Mouse (Mus musculus) Muller cell, postnatal 12 days (primary cell): Measurements from ENCODE around the gene Dnaaf5.

Experiments used
- DNase-seq: peaks from one replicate; pipeline ENCODE4 v3.0.0-alpha.2; 2015; ENCODE audit errors: inconsistent ontology term

The Dnaaf5 gene

DNA sequence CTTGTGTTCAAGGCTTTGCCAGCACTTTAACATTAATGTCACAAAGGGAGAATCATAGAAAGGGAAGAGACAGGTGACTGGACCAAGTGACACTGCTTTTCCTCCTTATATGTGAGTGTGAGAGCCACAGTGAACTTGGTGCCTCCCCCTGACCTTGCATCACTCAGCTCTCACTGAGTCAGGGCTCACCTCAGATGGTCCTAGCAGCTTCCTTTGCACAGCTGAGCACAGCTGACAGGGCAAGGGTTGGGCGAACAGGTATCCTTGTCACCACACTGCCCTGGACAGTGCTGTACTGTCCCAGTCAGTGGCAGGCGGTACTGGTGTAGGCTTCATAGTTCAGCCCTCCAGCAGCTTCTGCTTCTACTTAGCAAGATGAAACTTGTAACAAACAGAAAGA is 77.6 kb downstream of the Dnaaf5 start:
- DNase-seq = no peak

DNA sequence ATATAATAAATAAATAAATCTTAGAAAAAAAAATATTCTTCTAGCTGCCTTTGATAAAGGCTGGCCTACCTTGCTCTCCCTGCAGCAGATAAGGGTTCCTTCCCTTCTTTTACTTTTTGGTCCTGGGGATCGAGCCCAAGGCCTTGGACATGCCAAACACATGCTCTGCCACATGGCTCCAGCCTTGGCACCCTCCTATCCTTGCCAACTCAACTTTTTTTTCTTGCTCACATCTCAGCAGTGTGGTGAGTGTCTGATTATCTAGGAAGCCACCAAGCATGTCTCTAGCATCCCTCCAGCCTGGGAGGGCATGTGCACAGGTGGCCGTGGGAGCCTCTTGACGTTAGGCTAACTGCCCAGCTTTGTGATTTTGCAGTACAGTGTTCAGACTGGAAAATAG is 78.3 kb downstream of the Dnaaf5 start:
- no peak for DNase-seq

DNA sequence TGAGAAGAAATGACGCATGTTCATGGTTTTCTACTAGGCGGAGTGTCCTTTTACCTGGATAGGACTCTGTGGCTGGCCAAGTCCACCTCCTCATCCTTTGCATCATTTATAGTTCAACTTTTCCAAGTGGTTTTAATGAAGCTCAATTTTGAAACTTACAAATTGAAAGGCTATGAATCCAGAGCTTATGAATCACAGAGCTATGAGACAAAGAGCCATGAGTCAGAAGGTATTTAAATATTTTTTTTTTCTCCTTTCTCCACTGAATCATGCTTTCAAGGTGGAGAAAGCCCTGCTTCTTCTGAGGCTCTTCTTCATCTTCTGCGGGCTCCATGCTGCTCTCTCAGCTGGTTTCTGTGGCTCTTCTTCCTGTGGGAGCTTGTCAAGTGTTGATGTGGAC is 79.7 kb downstream of the Dnaaf5 start:
- peak; percentile 49 for DNase-seq

DNA sequence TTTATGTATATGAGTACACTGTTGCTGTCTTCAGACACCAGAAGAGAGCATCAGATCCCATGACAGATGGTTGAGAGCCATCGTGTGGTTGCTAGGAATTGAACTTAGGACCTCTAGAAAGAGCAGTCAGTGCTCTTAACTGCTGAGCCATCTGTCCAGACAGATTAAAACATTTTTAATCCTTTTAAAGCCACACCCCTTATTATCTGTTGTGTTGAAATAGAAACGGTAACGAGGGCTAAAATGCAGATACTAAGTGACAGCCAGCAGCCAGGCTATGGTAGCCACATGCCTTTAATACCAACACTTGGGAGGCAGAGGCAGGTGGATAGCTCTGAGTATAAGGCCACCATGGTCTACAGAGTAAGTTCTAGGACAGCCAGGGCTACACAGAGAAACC is 82.1 kb downstream of the Dnaaf5 start:
- DNase-seq = no peak

DNA sequence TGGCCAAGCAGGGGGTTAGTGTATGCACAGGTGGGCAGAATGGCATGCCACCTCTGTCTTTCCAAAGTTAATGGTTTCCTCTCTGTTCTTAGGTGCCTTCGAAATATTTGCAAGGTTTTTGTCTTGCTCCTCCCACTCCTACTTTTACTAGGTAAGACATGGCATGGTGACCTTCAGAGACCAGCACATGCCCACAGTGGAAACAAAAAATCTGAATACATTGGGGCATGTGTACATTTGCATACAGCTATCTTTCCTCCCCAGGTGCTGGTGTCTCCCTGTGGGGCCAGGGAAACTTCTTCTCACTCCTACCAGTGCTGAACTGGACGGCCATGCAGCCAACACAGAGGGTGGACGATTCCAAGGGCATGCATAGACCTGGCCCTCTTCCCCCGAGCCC is 84.4 kb downstream of the Dnaaf5 start:
- no peak for DNase-seq
